Mouse (Mus musculus) liver, postnatal 0 days (tissue): ENCODE measurements at regions not wholly inside any gene's neighbourhood (a gene's known extent, or its start where the extent isn't known, plus 50 kb on each side); places are given as distances from the start of the nearest gene placed in this dataset.
"Not testable (repeated sequence)": the region's sequence is repeated elsewhere in the genome, so short reads cannot be mapped to it uniquely, and the experiment has no call there.

Experiments used
- ATAC-seq: fragments of 200-750 bp; cut with Nextera tagmentation; 2 replicates; pipeline ENCODE4 v1.8.0; 2017; ENCODE audit warnings: mild to moderate bottlenecking, moderate library complexity
- DNase-seq: peaks from one replicate; pipeline ENCODE4 v3.0.0-alpha.2; 2016
- H3K27ac ChIP-seq: fragments of 300-500 bp; sonication (generic); 2 replicates; pipeline ENCODE4 v1.5.1; 2014; ENCODE audit warnings: antibody characterized with exemption, moderate library complexity, mild to moderate bottlenecking, low read depth
- H3K27me3 ChIP-seq: fragments of 300-500 bp; sonication (generic); 2 replicates; pipeline ENCODE4 v1.6.1; 2014; ENCODE audit warnings: low read length, control low read depth, mixed read lengths; ENCODE audit not compliant: insufficient read depth
- H3K36me3 ChIP-seq: fragments of 300-500 bp; sonication (generic); replicated peaks from 2 replicates; pipeline ENCODE4 v1.6.1; 2014; ENCODE audit warnings: mild to moderate bottlenecking, control low read depth, low read length, moderate library complexity, mixed read lengths; ENCODE audit not compliant: insufficient read depth
- H3K4me1 ChIP-seq: fragments of 300-500 bp; sonication (generic); 2 replicates; pipeline ENCODE4 v1.6.1; 2014; ENCODE audit warnings: antibody characterized with exemption, mild to moderate bottlenecking, control low read depth; ENCODE audit not compliant: insufficient read depth
- H3K4me2 ChIP-seq: fragments of 300-500 bp; sonication (generic); 2 replicates; pipeline ENCODE4 v1.6.1; 2014; ENCODE audit warnings: low read depth, mild to moderate bottlenecking, low read length, moderate library complexity, mixed read lengths
- H3K4me3 ChIP-seq: fragments of 300-500 bp; sonication (generic); 2 replicates; pipeline ENCODE4 v1.5.1; 2014; ENCODE audit warnings: low read depth, low read length
- H3K9ac ChIP-seq: fragments of 300-500 bp; sonication (generic); replicated peaks from 2 replicates; pipeline ENCODE4 v1.6.1; 2014; ENCODE audit warnings: mild to moderate bottlenecking, moderate library complexity
- H3K9me3 ChIP-seq: fragments of 300-500 bp; sonication (generic); 2 replicates; pipeline ENCODE4 v1.6.1; 2016; ENCODE audit warnings: mild to moderate bottlenecking, control low read depth, low read length, mixed read lengths
- CTCF ChIP-seq: sonication (generic); IDR thresholded peaks from 2 replicates; pipeline ENCODE4 v1.5.1; 2016; ENCODE audit warnings: antibody characterized with exemption, low read depth
- EP300 ChIP-seq: IDR thresholded peaks from 2 replicates; pipeline ENCODE4 v1.6.1; 2016; ENCODE audit warnings: antibody characterized with exemption, low read depth, mild to moderate bottlenecking
- WGBS: fragments of 180-500 bp; shearing (Covaris S2); extraction: QIAGEN DNeasy Blood & Tissue Kit; methylation state at CpG from one replicate; pipeline ENCODE4 v1.1.7; 2014; ENCODE audit not compliant: insufficient replicate concordance; 5-methylcytosine and 5-hydroxymethylcytosine counted together

DNA sequence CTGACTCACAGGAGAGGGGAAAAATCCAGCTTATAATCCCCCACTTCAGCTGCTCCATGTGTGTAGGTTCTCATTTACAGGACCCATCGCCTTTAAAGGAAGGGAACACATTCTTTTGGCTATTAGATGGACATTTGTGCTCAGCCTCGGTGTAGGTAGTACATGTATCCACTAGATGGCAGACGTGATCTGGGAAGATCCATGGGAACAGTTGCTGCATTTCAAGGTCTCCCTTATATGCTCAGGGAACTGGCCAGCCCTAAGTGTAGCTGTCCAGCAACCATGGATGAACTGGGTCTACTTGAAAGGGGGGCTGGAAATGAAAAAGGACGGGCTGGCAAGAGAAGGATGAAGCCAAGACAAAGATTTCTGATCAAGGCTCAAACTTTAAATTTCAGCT, 124.0 kb downstream of the Akain1 start:
- 17% methylated on average over 4 of the region's 4 CpGs for WGBS
- no peak overlapping the region for H3K4me2 ChIP-seq
- peak; percentile 74 for TF ChIP-seq CTCF
- no peak for TF ChIP-seq EP300
- H3K9me3 ChIP-seq, result no peaks in the 10 kb centered on the region
- no peak overlapping the region for H3K27ac ChIP-seq
- H3K36me3 ChIP-seq, result no peaks in the 10 kb centered on the region
- DNase-seq, result peak; percentile 19
- no peaks in the 10 kb centered on the region for H3K27me3 ChIP-seq
- no peak for ATAC-seq
- no peak overlapping the region for H3K9ac ChIP-seq
- H3K4me3 ChIP-seq, result no peak overlapping the region
- H3K4me1 ChIP-seq, result no peaks in the 10 kb centered on the region

DNA sequence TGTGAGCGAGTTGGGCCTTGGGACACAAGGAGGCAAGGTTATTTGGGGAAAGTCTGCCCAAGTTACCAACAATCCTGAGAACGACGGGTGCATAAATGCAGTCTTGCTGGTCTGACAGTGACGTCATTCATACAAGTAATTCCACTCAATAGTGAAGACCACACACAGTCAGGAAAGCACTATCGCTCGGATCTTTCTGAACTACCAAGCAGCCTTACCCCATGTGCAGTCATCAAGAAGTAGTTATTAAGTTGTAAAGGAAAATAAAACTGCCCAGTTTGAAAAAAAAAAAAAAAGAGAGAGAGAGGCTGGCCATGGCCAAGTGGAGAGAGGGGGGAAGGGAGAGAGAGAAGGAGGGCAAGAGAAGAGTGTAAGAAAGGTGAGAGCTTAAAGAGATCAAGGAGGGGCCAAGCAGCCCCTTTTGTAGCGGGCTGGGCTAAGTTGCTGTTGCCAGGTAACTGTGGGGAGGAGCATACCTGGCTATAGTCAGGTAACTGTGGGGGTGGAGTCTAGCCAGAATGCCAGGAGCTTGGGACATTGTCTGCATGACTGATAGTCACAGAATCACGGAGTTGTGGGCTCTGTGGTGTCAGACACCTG, 132.0 kb downstream of the Akain1 start:
- not testable (repeated sequence) for H3K9me3 ChIP-seq

GRCm38 (mm10) chr17:69590553-69590952, 151.4 kb downstream of the Akain1 start:
- no peak overlapping the region for H3K4me2 ChIP-seq
- H3K27ac ChIP-seq, result no peak overlapping the region
- no peaks in the 10 kb centered on the region for H3K36me3 ChIP-seq
- DNase-seq, result no peak
- no peaks in the 10 kb centered on the region for H3K27me3 ChIP-seq
- H3K9me3 ChIP-seq, result no peaks in the 10 kb centered on the region
- H3K9ac ChIP-seq, result no peak overlapping the region
- no peak overlapping the region for H3K4me3 ChIP-seq
- no peak for ATAC-seq
- TF ChIP-seq CTCF, result no peak
- no peak for TF ChIP-seq EP300
- H3K4me1 ChIP-seq, result no peaks in the 10 kb centered on the region
- WGBS, result 59% methylated on average over 4 of the region's 4 CpGs

More for the DNA sequence above, 132.0 kb downstream of the Akain1 start:
- H3K27ac ChIP-seq, H3K4me2 ChIP-seq, H3K9ac ChIP-seq, H3K4me3 ChIP-seq, DNase-seq, H3K36me3 ChIP-seq, H3K4me1 ChIP-seq, ATAC-seq, H3K27me3 ChIP-seq: not testable (repeated sequence)
- 60% methylated on average over 8 of the region's 8 CpGs for WGBS

- H3K9me3 ChIP-seq, result no peaks in the 10 kb centered on the region; the same call in 1 of the 2 replicates
- H3K4me2 ChIP-seq, result no peak overlapping the region
- H3K27ac ChIP-seq, result no peak overlapping the region
- no peaks in the 10 kb centered on the region for H3K36me3 ChIP-seq
- DNase-seq, result no peak
- TF ChIP-seq EP300 (no peak), CTCF (no peak)
- no peak overlapping the region for H3K4me3 ChIP-seq
- ATAC-seq, result no peak
- no peaks in the 10 kb centered on the region for H3K27me3 ChIP-seq
- 64% methylated on average over 3 of the region's 3 CpGs for WGBS
- no peak overlapping the region for H3K9ac ChIP-seq
- no peaks in the 10 kb centered on the region for H3K4me1 ChIP-seq
Observed at GRCm38 (mm10) chr17:69597773-69598295, 158.7 kb downstream of the Akain1 start.

DNA sequence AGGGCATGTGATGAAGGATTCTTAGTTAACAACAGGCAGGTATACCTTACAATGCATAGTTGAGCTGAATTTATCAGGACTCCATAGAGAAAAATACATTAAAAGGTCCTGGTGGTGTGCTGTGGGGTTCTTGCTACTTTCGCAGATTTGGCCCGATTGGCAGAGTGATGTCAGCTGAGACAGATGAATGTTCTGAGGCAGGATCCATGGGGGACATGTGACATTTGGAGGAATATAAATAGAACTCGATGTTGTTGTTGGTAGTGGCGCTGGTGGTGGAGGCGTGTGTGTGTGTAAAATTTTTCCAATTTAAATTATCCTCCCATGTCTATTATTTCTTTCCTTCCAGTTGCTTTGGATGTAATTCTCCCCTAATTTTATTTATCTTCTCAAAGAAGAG, 159.3 kb downstream of the Akain1 start:
- ATAC-seq, result no peak
- no peak for TF ChIP-seq CTCF
- TF ChIP-seq EP300, result no peak
- Histone ChIP-seq H3K9ac (no peak overlapping the region), H3K27me3 (no peaks in the 10 kb centered on the region), H3K36me3 (no peaks in the 10 kb centered on the region), H3K27ac (no peak overlapping the region), H3K4me1 (no peaks in the 10 kb centered on the region), H3K4me3 (no peak overlapping the region), H3K9me3 (no peaks in the 10 kb centered on the region; the same call in 1 of the 2 replicates), H3K4me2 (no peak overlapping the region)
- DNase-seq, result no peak
- 82% methylated on average over 5 of the region's 5 CpGs for WGBS

DNA sequence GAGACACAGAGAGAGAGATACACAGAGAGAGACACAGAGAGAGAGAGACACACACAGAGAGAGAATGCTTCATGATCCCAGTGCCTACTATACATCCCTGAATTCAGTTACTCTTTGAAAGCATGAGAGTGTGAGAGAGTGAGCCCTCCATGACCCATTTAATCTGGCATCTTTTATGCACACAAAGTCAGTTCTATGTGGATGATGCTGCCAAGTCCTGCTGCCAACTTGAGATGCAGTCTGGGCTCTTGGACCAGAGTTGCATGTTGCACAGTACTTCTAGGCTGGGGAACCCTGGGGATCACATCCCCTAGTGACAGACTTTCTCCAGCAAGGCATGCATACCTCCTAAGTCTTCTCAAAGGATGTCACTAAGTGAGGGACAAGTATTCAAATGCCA, 164.5 kb downstream of the Akain1 start:
- H3K36me3 ChIP-seq, result no peaks in the 10 kb centered on the region
- DNase-seq (no peak), ATAC-seq (no peak)
- no peak overlapping the region for H3K4me3 ChIP-seq
- TF ChIP-seq EP300, result no peak
- no peak for TF ChIP-seq CTCF
- H3K9me3 ChIP-seq, result peaks cover 5% of the 10 kb centered on the region; the same call in 1 of the 2 replicates
- no peak overlapping the region for H3K9ac ChIP-seq
- H3K27me3 ChIP-seq, result no peaks in the 10 kb centered on the region
- no peak overlapping the region for H3K4me2 ChIP-seq
- H3K4me1 ChIP-seq, result no peaks in the 10 kb centered on the region
- no peak overlapping the region for H3K27ac ChIP-seq

- Histone ChIP-seq H3K9ac (no peak overlapping the region), H3K9me3 (peaks cover 5% of the 10 kb centered on the region; the same call in 1 of the 2 replicates), H3K27ac (no peak overlapping the region), H3K4me2 (no peak overlapping the region), H3K27me3 (no peaks in the 10 kb centered on the region), H3K4me1 (no peaks in the 10 kb centered on the region), H3K4me3 (no peak overlapping the region), H3K36me3 (no peaks in the 10 kb centered on the region)
- TF ChIP-seq CTCF (0 out of 2 replicates have a peak, but pooled peaks have one; percentile 2), EP300 (no peak)
- ATAC-seq, result no peak
- WGBS, result 64% methylated on average over 6 of the region's 6 CpGs
- DNase-seq, result no peak
Observed at GRCm38 (mm10) chr17:69604698-69605097, 165.6 kb downstream of the Akain1 start.
